Mouse (Mus musculus) neural tube, embryonic 11.5 days (tissue): Measurements from ENCODE around the gene Slc35a3. TPM values are rescaled to one million over a fixed set of nuclear protein-coding genes. Genes with fewer than 3 reads are reported as not detected.

Experiments used
- ATAC-seq: fragments of 200-750 bp; cut with Nextera tagmentation; 2 replicates; pipeline ENCODE4 v1.8.0; 2017; ENCODE audit warnings: moderate number of reproducible peaks, mild to moderate bottlenecking, moderate TSS enrichment, moderate library complexity; ENCODE audit not compliant: insufficient read depth, low FRiP score, low TSS enrichment
- DNase-seq: peaks from one replicate; pipeline ENCODE4 v3.0.0-alpha.2; 2015; ENCODE audit warnings: low spot score
- H3K27ac ChIP-seq: fragments of 300-500 bp; sonication (generic); 2 replicates; pipeline ENCODE4 v1.5.1; 2014; ENCODE audit warnings: low read depth, mild to moderate bottlenecking, low read length
- H3K27me3 ChIP-seq: fragments of 300-500 bp; sonication (generic); 2 replicates; pipeline ENCODE4 v1.6.1; 2014; ENCODE audit warnings: mild to moderate bottlenecking, low read length, mixed read lengths; ENCODE audit not compliant: control insufficient read depth, insufficient read depth
- H3K36me3 ChIP-seq: fragments of 300-500 bp; sonication (generic); 2 replicates; pipeline ENCODE4 v1.6.1; 2014; ENCODE audit warnings: mild to moderate bottlenecking, low read length, moderate library complexity, mixed read lengths; ENCODE audit not compliant: control insufficient read depth, insufficient read depth
- H3K4me1 ChIP-seq: fragments of 300-500 bp; sonication (generic); 2 replicates; pipeline ENCODE4 v1.6.1; 2014; ENCODE audit warnings: low read length, mixed read lengths; ENCODE audit not compliant: control insufficient read depth, insufficient read depth
- H3K4me2 ChIP-seq: fragments of 300-500 bp; sonication (generic); 2 replicates; pipeline ENCODE4 v1.6.1; 2014; ENCODE audit warnings: low read depth, mild to moderate bottlenecking, moderate library complexity
- H3K4me3 ChIP-seq: fragments of 300-500 bp; sonication (generic); 2 replicates; pipeline ENCODE4 v1.5.1; 2014; ENCODE audit warnings: low read depth, low read length
- H3K9ac ChIP-seq: fragments of 300-500 bp; sonication (generic); 2 replicates; pipeline ENCODE4 v1.6.1; 2014; ENCODE audit warnings: mild to moderate bottlenecking, low read length
- H3K9me3 ChIP-seq: fragments of 300-500 bp; sonication (generic); 2 replicates; pipeline ENCODE4 v1.6.1; 2016; ENCODE audit warnings: low read length; ENCODE audit not compliant: control insufficient read depth
- WGBS: fragments of 180-500 bp; shearing (Covaris S2); extraction: QIAGEN DNeasy Blood & Tissue Kit; methylation state at CpG from one replicate; pipeline ENCODE4 v1.1.7; 2014; 5-methylcytosine and 5-hydroxymethylcytosine counted together
- polyA plus RNA-seq: library from polyadenylated mRNA; unstranded; fragments of >200 nt; fragmentation: Nextera tagmentation; extraction: Ambion mirVana; gene quantifications from 2 replicates; pipeline ENCODE4 v1.2.1, GENCODE M21; 2014

Slc35a3 gene
- polyA plus RNA-seq, 1 experiment from 2014 or later = 8.8 TPM

DNA sequence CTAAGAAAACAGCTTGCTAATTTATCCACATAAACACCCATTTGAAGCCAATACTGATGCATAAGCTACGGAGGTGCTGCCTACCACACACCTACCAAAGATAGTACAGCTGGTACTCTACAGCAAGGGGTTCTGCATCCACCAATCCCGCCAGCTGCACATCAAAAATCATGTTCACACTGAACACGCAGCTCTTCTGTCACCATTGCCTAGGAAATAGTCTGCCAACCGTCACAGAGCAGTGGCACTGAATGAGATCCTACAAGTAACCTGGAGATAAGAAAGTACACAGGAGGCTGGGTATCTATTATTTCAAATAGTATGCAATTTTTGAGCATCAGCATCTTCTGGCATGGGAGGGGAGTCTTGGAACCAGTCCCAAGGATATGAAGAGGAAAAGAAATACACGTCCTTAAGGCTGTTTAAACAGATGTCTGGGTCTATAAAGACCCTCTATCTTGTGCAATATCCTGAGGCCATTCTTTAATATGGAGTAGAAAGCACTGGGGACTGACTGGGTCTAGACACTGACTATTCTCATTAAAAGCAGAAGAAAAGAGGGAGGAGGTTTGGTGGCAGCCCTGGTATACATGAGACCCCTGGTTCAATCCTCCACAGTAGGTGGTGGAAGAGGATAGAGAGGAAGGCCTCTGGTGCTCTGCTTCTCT lies 59.2 kb downstream of the Slc35a3 start:
- no peak overlapping the region for H3K4me3 ChIP-seq
- no peaks in the 10 kb centered on the region; the same call in 1 of the 2 replicates for H3K36me3 ChIP-seq
- no peak overlapping the region for H3K4me2 ChIP-seq
- no peak overlapping the region for H3K27ac ChIP-seq
- no peak overlapping the region for H3K9ac ChIP-seq
- 87% methylated on average over 5 of the region's 5 CpGs for WGBS
- peaks cover 3% of the 10 kb centered on the region; the same call in 1 of the 2 replicates for H3K4me1 ChIP-seq
- H3K9me3 ChIP-seq = no peaks in the 10 kb centered on the region
- ATAC-seq (no peak), DNase-seq (no peak)
- no peaks in the 10 kb centered on the region for H3K27me3 ChIP-seq

- no peak for ATAC-seq
- H3K4me1 ChIP-seq = no peaks in the 10 kb centered on the region
- no peaks in the 10 kb centered on the region for H3K27me3 ChIP-seq
- no peaks in the 10 kb centered on the region; the same call in 1 of the 2 replicates for H3K36me3 ChIP-seq
- no peak overlapping the region for H3K4me2 ChIP-seq
- DNase-seq = no peak
- H3K9me3 ChIP-seq = no peaks in the 10 kb centered on the region
- H3K9ac ChIP-seq = no peak overlapping the region
- no peak overlapping the region for H3K4me3 ChIP-seq
- WGBS = 69% methylated on average over 3 of the region's 3 CpGs
- H3K27ac ChIP-seq = no peak overlapping the region
Measured at GRCm38 (mm10) chr3:116652033-116652446, 60.6 kb downstream of the Slc35a3 start.

DNA sequence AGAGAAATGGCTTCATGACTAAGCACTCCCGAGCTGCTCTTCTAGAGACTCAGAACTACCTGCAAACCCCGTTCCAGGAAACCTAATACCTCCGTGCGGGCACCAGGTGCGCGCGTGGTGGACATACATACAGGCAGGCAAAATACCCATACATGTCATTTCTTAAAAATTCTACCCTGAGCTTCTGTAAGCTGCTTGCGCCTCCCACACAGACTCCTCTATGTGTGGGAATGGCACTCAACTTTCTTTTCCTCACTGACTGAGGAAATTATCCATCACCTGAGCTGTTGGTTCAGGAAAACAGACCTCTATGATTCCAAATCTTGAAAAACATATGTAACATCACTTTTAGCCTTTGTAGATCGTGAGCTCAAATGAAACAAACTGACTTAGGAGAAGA lies 61.9 kb downstream of the Slc35a3 start:
- H3K9me3 ChIP-seq = no peaks in the 10 kb centered on the region
- no peaks in the 10 kb centered on the region; the same call in 1 of the 2 replicates for H3K36me3 ChIP-seq
- no peaks in the 10 kb centered on the region for H3K4me1 ChIP-seq
- H3K9ac ChIP-seq = no peak overlapping the region
- no peak overlapping the region for H3K4me2 ChIP-seq
- no peak overlapping the region for H3K27ac ChIP-seq
- no peak overlapping the region for H3K4me3 ChIP-seq
- 95% methylated on average over 9 of the region's 9 CpGs for WGBS
- H3K27me3 ChIP-seq = no peaks in the 10 kb centered on the region
- DNase-seq = no peak
- no peak for ATAC-seq

DNA sequence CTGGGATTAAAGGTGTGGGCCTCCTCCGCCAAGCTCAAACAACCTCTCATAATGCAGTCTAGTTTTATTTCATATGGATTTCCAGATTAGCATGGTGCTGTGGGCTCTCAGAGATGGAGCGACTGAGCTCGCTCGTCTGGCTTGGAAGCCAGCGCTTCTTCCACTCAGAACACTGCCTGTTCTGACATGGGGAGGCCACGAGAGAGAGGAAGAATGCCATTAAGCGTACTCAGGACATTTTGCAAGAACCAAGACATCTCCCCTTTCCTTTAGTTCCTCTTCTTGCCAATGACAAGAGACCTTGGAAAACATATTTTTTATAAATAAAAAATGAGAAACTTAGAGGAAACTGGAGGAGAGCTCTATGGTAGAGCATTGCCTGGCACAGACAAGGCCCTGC lies 63.8 kb downstream of the Slc35a3 start:
- H3K4me1 ChIP-seq = no peaks in the 10 kb centered on the region
- H3K4me2 ChIP-seq = no peak overlapping the region
- H3K27me3 ChIP-seq = no peaks in the 10 kb centered on the region
- WGBS = 91% methylated on average over 7 of the region's 7 CpGs
- no peaks in the 10 kb centered on the region; the same call in 1 of the 2 replicates for H3K36me3 ChIP-seq
- H3K4me3 ChIP-seq = no peak overlapping the region
- H3K9ac ChIP-seq = no peak overlapping the region
- H3K27ac ChIP-seq = no peak overlapping the region
- H3K9me3 ChIP-seq = no peaks in the 10 kb centered on the region
- ATAC-seq (no peak), DNase-seq (no peak)

DNA sequence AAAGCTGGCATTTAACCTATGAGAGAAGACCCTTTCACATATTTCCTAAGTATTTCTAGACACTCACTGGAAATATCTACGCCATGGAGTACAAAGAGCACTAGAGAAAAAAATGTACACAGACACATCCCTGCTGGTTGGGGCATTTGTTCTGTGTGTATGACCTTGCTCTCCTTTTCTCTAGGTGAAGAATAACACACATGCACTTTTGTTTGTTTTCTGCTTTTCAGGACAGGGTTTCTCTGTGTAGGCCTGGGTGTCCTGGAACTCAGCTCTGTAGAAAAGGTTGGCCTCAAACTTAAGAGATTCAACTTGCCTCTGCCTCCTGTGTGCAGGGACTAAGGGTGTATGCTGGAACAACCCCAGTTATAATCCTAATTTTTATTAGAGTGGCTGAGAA lies 66.2 kb downstream of the Slc35a3 start:
- Histone ChIP-seq H3K4me2 (no peak overlapping the region), H3K27me3 (no peaks in the 10 kb centered on the region), H3K4me1 (no peaks in the 10 kb centered on the region), H3K36me3 (peaks cover 4% of the 10 kb centered on the region; the same call in 1 of the 2 replicates), H3K9me3 (no peaks in the 10 kb centered on the region), H3K4me3 (no peak overlapping the region), H3K9ac (no peak overlapping the region), H3K27ac (no peak overlapping the region)
- no peak for DNase-seq
- WGBS = 98% methylated on average over 1 of the region's 1 CpGs
- no peak for ATAC-seq

DNA sequence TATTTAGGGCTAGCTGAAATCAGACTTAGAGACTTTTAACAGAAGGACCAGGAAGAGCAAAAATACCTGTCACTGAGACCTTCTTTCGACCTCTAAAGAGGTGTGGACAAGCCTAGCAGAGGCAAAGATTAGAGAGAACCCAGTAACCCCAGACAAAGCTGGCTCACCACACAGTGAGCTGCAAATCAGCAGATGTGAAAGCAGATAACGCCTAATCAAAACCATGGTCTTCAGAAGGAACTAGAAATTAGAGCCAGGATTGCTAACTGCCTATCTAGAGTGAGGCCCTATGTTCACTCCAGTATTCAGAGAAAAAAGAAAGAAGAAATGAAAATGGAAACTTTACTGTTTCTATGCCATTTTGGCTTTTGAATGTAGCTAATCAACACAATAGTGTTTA lies 70.3 kb downstream of the Slc35a3 start:
- DNase-seq = no peak
- H3K27ac ChIP-seq = no peak overlapping the region
- H3K9me3 ChIP-seq = no peaks in the 10 kb centered on the region
- H3K4me2 ChIP-seq = no peak overlapping the region
- WGBS = 95% methylated on average over 2 of the region's 2 CpGs
- H3K4me3 ChIP-seq = no peak overlapping the region
- H3K4me1 ChIP-seq = no peaks in the 10 kb centered on the region
- no peaks in the 10 kb centered on the region for H3K27me3 ChIP-seq
- H3K36me3 ChIP-seq = peaks cover 17% of the 10 kb centered on the region
- H3K9ac ChIP-seq = no peak overlapping the region
- ATAC-seq = no peak

DNA sequence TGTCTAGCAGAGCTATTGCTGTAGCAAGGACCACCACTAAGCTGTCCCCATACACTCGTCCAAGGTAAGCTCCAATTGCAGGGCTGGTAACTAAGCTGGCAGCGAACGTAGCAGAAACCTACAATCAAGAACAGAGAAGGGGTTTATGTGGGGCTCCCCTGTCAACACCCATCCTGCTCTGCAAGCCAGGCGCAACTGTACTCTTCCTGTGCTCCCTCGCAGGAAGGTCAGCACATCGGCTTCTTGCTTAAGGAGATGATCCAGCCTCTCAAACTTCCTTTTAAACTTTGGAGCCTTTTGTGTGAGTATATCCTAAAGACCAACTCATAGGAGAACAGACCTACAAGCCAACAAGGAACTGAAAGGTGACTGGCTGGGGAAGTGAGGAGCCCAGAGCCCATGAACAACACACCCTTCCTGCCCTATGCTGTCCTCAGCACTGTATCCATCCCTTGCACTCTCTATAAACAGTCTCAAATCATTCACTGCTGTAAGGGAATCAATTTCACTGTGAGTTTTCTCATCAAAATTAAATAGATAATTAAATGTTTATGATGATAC lies 70.7 kb downstream of the Slc35a3 start:
- ATAC-seq (no peak), DNase-seq (no peak)
- Histone ChIP-seq H3K9me3 (no peaks in the 10 kb centered on the region), H3K27me3 (no peaks in the 10 kb centered on the region), H3K36me3 (peaks cover 17% of the 10 kb centered on the region), H3K4me2 (no peak overlapping the region), H3K4me3 (no peak overlapping the region), H3K27ac (no peak overlapping the region), H3K9ac (no peak overlapping the region), H3K4me1 (no peaks in the 10 kb centered on the region)
- WGBS = 94% methylated on average over 6 of the region's 6 CpGs

DNA sequence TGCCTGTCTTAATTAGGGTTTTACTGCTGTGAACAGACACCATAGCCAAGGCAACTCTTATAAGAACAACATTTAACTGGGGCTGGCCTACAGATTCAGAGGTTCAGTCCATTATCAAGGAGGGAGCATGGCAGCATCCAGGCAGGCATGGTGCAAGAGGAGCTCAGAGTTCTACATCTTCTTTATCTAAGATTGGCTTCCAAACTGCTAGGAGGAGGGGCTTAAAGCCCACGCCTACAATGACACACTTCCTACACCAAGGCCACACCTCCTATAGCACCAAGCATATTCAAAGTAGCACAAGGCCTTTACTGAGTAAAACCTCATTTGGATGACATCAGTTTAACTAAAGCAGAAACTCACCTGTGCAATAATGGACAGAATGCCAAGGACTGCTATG lies 72.6 kb downstream of the Slc35a3 start:
- no peaks in the 10 kb centered on the region for H3K4me1 ChIP-seq
- ATAC-seq (no peak), DNase-seq (no peak)
- H3K9ac ChIP-seq = no peak overlapping the region
- H3K27ac ChIP-seq = no peak overlapping the region
- H3K27me3 ChIP-seq = no peaks in the 10 kb centered on the region
- H3K9me3 ChIP-seq = no peaks in the 10 kb centered on the region
- H3K36me3 ChIP-seq = peaks cover 17% of the 10 kb centered on the region
- no peak overlapping the region for H3K4me2 ChIP-seq
- WGBS = 86% methylated on average over 1 of the region's 1 CpGs
- no peak overlapping the region for H3K4me3 ChIP-seq

DNA sequence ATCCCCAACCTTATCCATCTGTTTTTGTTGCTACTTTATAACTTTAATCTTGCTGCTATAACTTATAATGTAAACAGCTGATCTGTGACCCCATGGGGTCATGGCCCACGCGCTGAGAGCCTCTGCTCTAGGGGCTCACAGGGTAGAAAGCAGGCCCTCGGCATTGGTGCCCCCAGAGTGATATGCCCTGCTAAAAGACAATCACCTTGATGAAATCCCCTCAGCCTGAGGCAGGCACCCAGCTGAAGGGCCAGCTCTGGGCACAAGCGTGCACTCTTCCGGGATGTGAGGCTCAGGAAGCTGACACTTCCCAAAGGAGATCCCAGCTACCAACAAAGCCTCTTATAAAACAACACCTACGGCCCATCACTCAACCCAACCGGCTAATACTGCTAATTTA lies 74.1 kb downstream of the Slc35a3 start:
- no peak overlapping the region for H3K9ac ChIP-seq
- whole genome bisulfite sequencing = 93% methylated on average over 7 of the region's 7 CpGs
- no peaks in the 10 kb centered on the region for H3K27me3 ChIP-seq
- no peak overlapping the region for H3K4me2 ChIP-seq
- ATAC-seq (no peak), DNase-seq (no peak)
- peaks cover 21% of the 10 kb centered on the region for H3K36me3 ChIP-seq
- H3K4me1 ChIP-seq = no peaks in the 10 kb centered on the region
- H3K9me3 ChIP-seq = no peaks in the 10 kb centered on the region
- H3K27ac ChIP-seq = no peak overlapping the region
- no peak overlapping the region for H3K4me3 ChIP-seq
